Mouse (Mus musculus) hindbrain, embryonic 14.5 days (tissue): ENCODE data around the gene Tiprl. TPM values are rescaled to one million over a fixed set of nuclear protein-coding genes. Genes with fewer than 3 reads are reported as not detected.

ENCODE experiments used
- ATAC-seq: fragments of 200-750 bp; cut with Nextera tagmentation; 2 replicates; pipeline ENCODE4 v1.8.0; 2017; ENCODE audit warnings: moderate number of reproducible peaks, mild to moderate bottlenecking, moderate TSS enrichment, moderate library complexity; ENCODE audit not compliant: low FRiP score
- DNase-seq: peaks from one replicate; pipeline ENCODE4 v3.0.0-alpha.2; 2015; ENCODE audit warnings: low spot score
- H3K27ac ChIP-seq: fragments of 300-500 bp; sonication (generic); 2 replicates; pipeline ENCODE4 v1.5.1; 2014; ENCODE audit warnings: mild to moderate bottlenecking, moderate library complexity
- H3K27me3 ChIP-seq: fragments of 300-500 bp; sonication (generic); 2 replicates; pipeline ENCODE4 v1.6.1; 2014; ENCODE audit warnings: mild to moderate bottlenecking, low read length, mixed read lengths; ENCODE audit not compliant: control insufficient read depth, insufficient read depth
- H3K36me3 ChIP-seq: fragments of 300-500 bp; sonication (generic); replicated peaks from 2 replicates; pipeline ENCODE4 v1.6.1; 2014; ENCODE audit not compliant: control insufficient read depth, insufficient read depth
- H3K4me1 ChIP-seq: fragments of 300-500 bp; sonication (generic); replicated peaks from 2 replicates; pipeline ENCODE4 v1.6.1; 2014; ENCODE audit warnings: antibody characterized with exemption, low read length, mixed read lengths; ENCODE audit not compliant: control insufficient read depth, insufficient read depth
- H3K4me2 ChIP-seq: fragments of 300-500 bp; sonication (generic); replicated peaks from 2 replicates; pipeline ENCODE4 v1.6.1; 2014; ENCODE audit warnings: mild to moderate bottlenecking, moderate library complexity
- H3K4me3 ChIP-seq: fragments of 300-500 bp; sonication (generic); replicated peaks from 2 replicates; pipeline ENCODE4 v1.5.1; 2014; ENCODE audit warnings: mild to moderate bottlenecking, low read length
- H3K9ac ChIP-seq: fragments of 300-500 bp; sonication (generic); 2 replicates; pipeline ENCODE4 v1.6.1; 2014
- H3K9me3 ChIP-seq: fragments of 300-500 bp; sonication (generic); 2 replicates; pipeline ENCODE4 v1.6.1; 2016; ENCODE audit warnings: low read length; ENCODE audit not compliant: control insufficient read depth
- WGBS: fragments of 180-500 bp; shearing (Covaris S2); extraction: QIAGEN DNeasy Blood & Tissue Kit; methylation state at CpG from one replicate; pipeline ENCODE4 v1.1.7; 2014; 5-methylcytosine and 5-hydroxymethylcytosine counted together
- polyA plus RNA-seq: library from polyadenylated mRNA; unstranded; fragments of >200 nt; fragmentation: Nextera tagmentation; extraction: Ambion mirVana; gene quantifications from 2 replicates; pipeline ENCODE4 v1.2.1, GENCODE M21; 2014

The Tiprl gene
- polyA plus RNA-seq, 1 experiment from 2014 or later, result 136 TPM

GRCm38 (mm10) chr1:165188806-165189580 lies 47.8 kb downstream of the Tiprl start:
- DNase-seq, result no peak
- Histone ChIP-seq H3K9ac (no peak overlapping the region), H3K27me3 (peaks cover 14% of the 10 kb centered on the region; the same call in 1 of the 2 replicates), H3K9me3 (no peaks in the 10 kb centered on the region), H3K36me3 (no peaks in the 10 kb centered on the region), H3K4me1 (0 out of 2 replicates have a peak, but pooled peaks cover 5% of the 10 kb centered on the region), H3K4me3 (no peak overlapping the region), H3K4me2 (no peak overlapping the region), H3K27ac (no peak overlapping the region)
- 87% methylated on average over 10 of the region's 10 CpGs for WGBS
- ATAC-seq, result no peak

- no peaks in the 10 kb centered on the region for H3K36me3 ChIP-seq
Measured at GRCm38 (mm10) chr1:165187357-165187756, 49.4 kb downstream of the Tiprl start.

GRCm38 (mm10) chr1:165186491-165186890 lies 50.3 kb downstream of the Tiprl start:
- Histone ChIP-seq H3K27me3 (no peaks in the 10 kb centered on the region), H3K9ac (no peak overlapping the region), H3K36me3 (no peaks in the 10 kb centered on the region), H3K4me2 (no peak overlapping the region), H3K9me3 (no peaks in the 10 kb centered on the region), H3K4me1 (0 out of 2 replicates have a peak, but pooled peaks cover 5% of the 10 kb centered on the region), H3K4me3 (no peak overlapping the region), H3K27ac (no peak overlapping the region)
- 80% methylated on average over 12 of the region's 12 CpGs for WGBS
- ATAC-seq (no peak), DNase-seq (no peak)

More at GRCm38 (mm10) chr1:165187357-165187756, 49.4 kb downstream of the Tiprl start:
- H3K27ac ChIP-seq, result no peak overlapping the region
- H3K9ac ChIP-seq, result no peak overlapping the region
- 0 out of 2 replicates have a peak, but pooled peaks cover 5% of the 10 kb centered on the region for H3K4me1 ChIP-seq
- 45% methylated on average over 5 of the region's 5 CpGs for WGBS
- no peaks in the 10 kb centered on the region for H3K9me3 ChIP-seq
- no peak for DNase-seq
- H3K4me3 ChIP-seq, result no peak overlapping the region
- ATAC-seq, result no peak
- no peak overlapping the region for H3K4me2 ChIP-seq
- H3K27me3 ChIP-seq, result no peaks in the 10 kb centered on the region

- WGBS, result 64% methylated on average over 7 of the region's 7 CpGs
- H3K9me3 ChIP-seq, result no peaks in the 10 kb centered on the region
- no peak for DNase-seq
Measured at GRCm38 (mm10) chr1:165185116-165185515, 51.7 kb downstream of the Tiprl start.

GRCm38 (mm10) chr1:165184178-165184577 lies 52.6 kb downstream of the Tiprl start:
- Histone ChIP-seq H3K4me2 (no peak overlapping the region), H3K4me3 (no peak overlapping the region), H3K9ac (no peak overlapping the region), H3K9me3 (no peaks in the 10 kb centered on the region), H3K27me3 (no peaks in the 10 kb centered on the region), H3K36me3 (no peaks in the 10 kb centered on the region), H3K27ac (no peak overlapping the region), H3K4me1 (0 out of 2 replicates have a peak, but pooled peaks cover 5% of the 10 kb centered on the region)
- 90% methylated on average over 3 of the region's 3 CpGs for WGBS
- DNase-seq (no peak), ATAC-seq (no peak)

More at GRCm38 (mm10) chr1:165185116-165185515, 51.7 kb downstream of the Tiprl start:
- Histone ChIP-seq H3K4me3 (no peak overlapping the region), H3K4me2 (no peak overlapping the region), H3K9ac (no peak overlapping the region), H3K4me1 (0 out of 2 replicates have a peak, but pooled peaks cover 5% of the 10 kb centered on the region), H3K27ac (no peak overlapping the region), H3K36me3 (no peaks in the 10 kb centered on the region), H3K27me3 (no peaks in the 10 kb centered on the region)
- no peak for ATAC-seq

GRCm38 (mm10) chr1:165183400-165183799 lies 53.4 kb downstream of the Tiprl start:
- DNase-seq, result no peak
- Histone ChIP-seq H3K36me3 (no peaks in the 10 kb centered on the region), H3K9ac (no peak overlapping the region), H3K4me2 (no peak overlapping the region), H3K27me3 (no peaks in the 10 kb centered on the region), H3K4me1 (0 out of 2 replicates have a peak, but pooled peaks cover 5% of the 10 kb centered on the region), H3K9me3 (no peaks in the 10 kb centered on the region), H3K27ac (no peak overlapping the region), H3K4me3 (no peak overlapping the region)
- 80% methylated on average over 6 of the region's 6 CpGs for WGBS
- ATAC-seq, result no peak

GRCm38 (mm10) chr1:165179321-165179720 lies 57.5 kb downstream of the Tiprl start:
- no peak overlapping the region for H3K9ac ChIP-seq
- no peak for ATAC-seq
- no peak overlapping the region for H3K27ac ChIP-seq
- H3K9me3 ChIP-seq, result no peaks in the 10 kb centered on the region
- WGBS, result 86% methylated on average over 5 of the region's 5 CpGs
- DNase-seq, result no peak
- no peak overlapping the region for H3K4me3 ChIP-seq
- H3K27me3 ChIP-seq, result no peaks in the 10 kb centered on the region
- H3K4me1 ChIP-seq, result no peaks in the 10 kb centered on the region
- H3K36me3 ChIP-seq, result no peaks in the 10 kb centered on the region
- no peak overlapping the region for H3K4me2 ChIP-seq

- 81% methylated on average over 6 of the region's 6 CpGs for WGBS
- H3K27me3 ChIP-seq, result no peaks in the 10 kb centered on the region
- no peak overlapping the region for H3K27ac ChIP-seq
- no peaks in the 10 kb centered on the region for H3K4me1 ChIP-seq
- no peak overlapping the region for H3K9ac ChIP-seq
- no peak for ATAC-seq
- H3K36me3 ChIP-seq, result no peaks in the 10 kb centered on the region
- DNase-seq, result no peak
- H3K4me2 ChIP-seq, result no peak overlapping the region
- H3K9me3 ChIP-seq, result no peaks in the 10 kb centered on the region
- H3K4me3 ChIP-seq, result no peak overlapping the region
Measured at GRCm38 (mm10) chr1:165178075-165178474, 58.7 kb downstream of the Tiprl start.

GRCm38 (mm10) chr1:165174059-165174616 lies 62.7 kb downstream of the Tiprl start:
- no peaks in the 10 kb centered on the region for H3K36me3 ChIP-seq
- no peak overlapping the region for H3K9ac ChIP-seq
- DNase-seq, result no peak
- H3K4me3 ChIP-seq, result no peak overlapping the region
- no peaks in the 10 kb centered on the region for H3K27me3 ChIP-seq
- 72% methylated on average over 5 of the region's 9 CpGs for WGBS
- no peak overlapping the region for H3K4me2 ChIP-seq
- H3K4me1 ChIP-seq, result no peaks in the 10 kb centered on the region
- no peak for ATAC-seq
- H3K9me3 ChIP-seq, result no peaks in the 10 kb centered on the region
- no peak overlapping the region for H3K27ac ChIP-seq
